Comparison of ENCODE assay signal across 8 mouse cellular contexts in genomic region chr2:151009515-151010085, GRCm38 (mm10). TPM values are rescaled to one million over a fixed set of nuclear protein-coding genes. Genes with fewer than 3 reads are reported as not detected.
DNase-seq lines count a peak whose midpoint lies in the region; ATAC-seq and TF ChIP-seq lines count a peak whose summit lies in the region.

No protein-coding gene starts in this region.

- no peak for DNase-seq in lung, embryonic 14.5 days
- no peak for DNase-seq in lung, postnatal 25 days (ENCODE audit: low spot score)
- DNase-seq in forebrain, embryonic 10.5 days (ENCODE audit: extremely low spot score, low spot score): no peak
- DNase-seq in cerebellum, adult 9-11 months: no peak
- no peak for DNase-seq in testis, postnatal 14 days (ENCODE audit: low spot score)

- H3K36me3 ChIP-seq in lung, embryonic 14.5 days (ENCODE audit: insufficient read depth): no peaks in the 10 kb centered on the region
- H3K36me3 ChIP-seq in forebrain, embryonic 10.5 days (replicated peaks): no peaks in the 10 kb centered on the region
- no peaks in the 10 kb centered on the region for H3K36me3 ChIP-seq in limb, embryonic 12.5 days

- no peak overlapping the region for H3K27ac ChIP-seq in lung, embryonic 14.5 days (ENCODE audit: low read depth)
- peak overlapping the region; percentile 94 for H3K27ac ChIP-seq in forebrain, embryonic 10.5 days
- H3K27ac ChIP-seq in limb, embryonic 12.5 days: no peak overlapping the region
- no peak overlapping the region for H3K27ac ChIP-seq in olfactory bulb, adult 2 months (ENCODE audit: insufficient read depth, low read depth, low read length)

- no peak for TF ChIP-seq POLR2A in olfactory bulb, adult 2 months (IDR thresholded peaks at IDR 0.05; ENCODE audit: insufficient read depth, low read depth, low read length)

- H3K4me1 ChIP-seq in lung, embryonic 14.5 days (ENCODE audit: insufficient read depth): peaks cover 8% of the 10 kb centered on the region; the same call in 1 of the 2 replicates
- H3K4me1 ChIP-seq in forebrain, embryonic 10.5 days: peaks cover 33% of the 10 kb centered on the region
- peaks cover 14% of the 10 kb centered on the region for H3K4me1 ChIP-seq in limb, embryonic 12.5 days (replicated peaks)
- H3K4me1 ChIP-seq in olfactory bulb, adult 2 months (ENCODE audit: control insufficient read depth, insufficient read depth, low read length): peaks cover 5% of the 10 kb centered on the region

- H3K4me3 ChIP-seq in lung, embryonic 14.5 days (ENCODE audit: low read depth, low read length): peak overlapping the region; percentile 65
- H3K4me3 ChIP-seq in forebrain, embryonic 10.5 days: peak overlapping the region; percentile 74
- peak overlapping the region; percentile 68 for H3K4me3 ChIP-seq in limb, embryonic 12.5 days (replicated peaks)
- H3K4me3 ChIP-seq in olfactory bulb, adult 2 months (ENCODE audit: insufficient read depth, low read depth, low read length): peak overlapping the region; percentile 83; the same call in 1 of the 2 replicates

- H3K9me3 ChIP-seq in lung, embryonic 14.5 days (ENCODE audit: low read depth, low read length): no peaks in the 10 kb centered on the region
- H3K9me3 ChIP-seq in forebrain, embryonic 10.5 days: no peaks in the 10 kb centered on the region
- H3K9me3 ChIP-seq in limb, embryonic 12.5 days: no peaks in the 10 kb centered on the region

- peak overlapping the region; percentile 88 for H3K4me2 ChIP-seq in lung, embryonic 14.5 days
- H3K4me2 ChIP-seq in limb, embryonic 12.5 days: peak overlapping the region; percentile 77

- peak; percentile 75 for ATAC-seq in lung, embryonic 14.5 days (ENCODE audit: insufficient read depth)
- ATAC-seq in limb, embryonic 12.5 days (ENCODE audit: insufficient number of reproducible peaks, insufficient read depth, low FRiP score, low TSS enrichment, low read depth): peak; percentile 69
- no peak for ATAC-seq in inflammation-experienced regulatory T-cells, adult 6 months

- no peak for TF ChIP-seq CTCF in lung, embryonic 14.5 days (IDR thresholded peaks at IDR 0.05; ENCODE audit: low read depth)
- no peak for TF ChIP-seq CTCF in olfactory bulb, adult 2 months (IDR thresholded peaks at IDR 0.05; ENCODE audit: insufficient read depth, low read depth, low read length)

- 86% methylated on average over 1 of the region's 1 CpGs for WGBS in lung, embryonic 14.5 days
- 92% methylated on average over 1 of the region's 1 CpGs for WGBS in forebrain, embryonic 10.5 days
- 87% methylated on average over 1 of the region's 1 CpGs for WGBS in limb, embryonic 12.5 days
- 84% methylated on average over 1 of the region's 1 CpGs for WGBS in olfactory bulb, adult 2 months

- peak overlapping the region; percentile 85; the same call in 1 of the 2 replicates for H3K9ac ChIP-seq in lung, embryonic 14.5 days
- peak overlapping the region; percentile 82 for H3K9ac ChIP-seq in limb, embryonic 12.5 days (replicated peaks)

- H3K27me3 ChIP-seq in lung, embryonic 14.5 days (ENCODE audit: insufficient read depth, low read length): no peaks in the 10 kb centered on the region
- H3K27me3 ChIP-seq in forebrain, embryonic 10.5 days (ENCODE audit: poor library complexity, severe bottlenecking): no peaks in the 10 kb centered on the region
- H3K27me3 ChIP-seq in limb, embryonic 12.5 days: no peaks in the 10 kb centered on the region

RNA-seq across cellular contexts. Expression of gene Ninl, which starts 29.6 kb away (rescaled TPM):
- polyA plus RNA-seq in lung, embryonic 14.5 days (2014; fragmentation: Nextera tagmentation; extraction: Ambion mirVana): 12.6 and 20.3 TPM in 2 replicates
- polyA plus RNA-seq in forebrain, embryonic 10.5 days (2016; fragmentation: Nextera tagmentation; extraction: Ambion mirVana): 25.7 and 28.5 TPM in 2 replicates
- 13.2 and 14.5 TPM in 2 replicates for polyA plus RNA-seq in limb, embryonic 12.5 days (2016; fragmentation: Nextera tagmentation; extraction: Ambion mirVana)
- polyA plus RNA-seq in olfactory bulb, adult 2 months (2012; ENCODE audit: insufficient read depth, insufficient read length, low replicate concordance, missing spikeins): not detected in 2 replicates
- polyA plus RNA-seq in inflammation-experienced regulatory T-cells, adult 6 months (2017; shearing (Covaris generic)): 1 to 10 TPM in 1 of 3 experiments, under 1 TPM in 2; 0.53 to 1.2 (median 0.81) TPM

RNA-seq across cellular contexts. Expression of gene Nanp, which starts 29.6 kb away (rescaled TPM):
- 48.5 and 49.9 TPM in 2 replicates for polyA plus RNA-seq in lung, embryonic 14.5 days (2014; fragmentation: Nextera tagmentation; extraction: Ambion mirVana)
- 55.2 and 63.9 TPM in 2 replicates for polyA plus RNA-seq in forebrain, embryonic 10.5 days (2016; fragmentation: Nextera tagmentation; extraction: Ambion mirVana)
- polyA plus RNA-seq in limb, embryonic 12.5 days (2016; fragmentation: Nextera tagmentation; extraction: Ambion mirVana): 51.4 and 53.4 TPM in 2 replicates
- not detected in 2 replicates for polyA plus RNA-seq in olfactory bulb, adult 2 months (2012; ENCODE audit: insufficient read depth, insufficient read length, low replicate concordance, missing spikeins)
- polyA plus RNA-seq in inflammation-experienced regulatory T-cells, adult 6 months (2017; shearing (Covaris generic)): 10 to 100 TPM; 30.5 to 36.0 (median 31.3) TPM

Comparison
In these comparisons a context has a peak if more than half of its experiments do, and no peak if none do; other contexts are left out.
1. RNA of gene Nanp, which starts 29.6 kb away (polyA plus RNA-seq): 55.2 to 63.9 TPM in forebrain, embryonic 10.5 days, 51.4 to 53.4 TPM in limb, embryonic 12.5 days, 48.5 to 49.9 TPM in lung, embryonic 14.5 days and 30.5 to 36.0 TPM in inflammation-experienced regulatory T-cells, adult 6 months; not detected in olfactory bulb, adult 2 months; every median in the first group is over 10 times any median in the second.
2. Peak in every context shown above with its lines, with median percentiles within 50 percentile points of each other: H3K4me3 ChIP-seq.